Mouse (Mus musculus): ENCODE measurements around the gene Mcrip1. TPM values are rescaled to one million over a fixed set of nuclear protein-coding genes. Genes with fewer than 3 reads are reported as not detected.

Gene Mcrip1
- polyA plus RNA-seq, 1 experiment from 2014 or later, result 215 TPM

- ATAC-seq, result no peak
- Histone ChIP-seq H3K36me3 (ENCODE audit: insufficient read depth, low read length) (peaks cover 17% of the 10 kb centered on the region; the same call in 1 of the 2 replicates), H3K27ac (ENCODE audit: low read length) (peak overlapping the region; percentile 95; the same call in 1 of the 2 replicates), H3K4me1 (ENCODE audit: insufficient read depth, low read depth, low read length) (peaks cover 11% of the 10 kb centered on the region), H3K4me2 (replicated peaks; ENCODE audit: low read depth, low read length) (peak overlapping the region; percentile 79), H3K27me3 (replicated peaks; ENCODE audit: insufficient read depth, low read length) (no peaks in the 10 kb centered on the region), H3K4me3 (ENCODE audit: low read depth, low read length) (peak overlapping the region; percentile 87), H3K9me3 (ENCODE audit: low read length) (no peaks in the 10 kb centered on the region), H3K9ac (replicated peaks; ENCODE audit: low read depth) (peak overlapping the region; percentile 86; the same call in 1 of the 2 replicates)
- WGBS, result 46% methylated on average over 15 of the region's 15 CpGs
- TF ChIP-seq CTCF (IDR thresholded peaks at IDR 0.05) (peak; percentile 92), EP300 (IDR thresholded peaks at IDR 0.05) (no peak)
- DNase-seq (ENCODE audit: low spot score), result peak; percentile 69
Measured at GRCm38 (mm10) chr11:120579316-120580107, 30.0 kb upstream of the Mcrip1 start.

DNA sequence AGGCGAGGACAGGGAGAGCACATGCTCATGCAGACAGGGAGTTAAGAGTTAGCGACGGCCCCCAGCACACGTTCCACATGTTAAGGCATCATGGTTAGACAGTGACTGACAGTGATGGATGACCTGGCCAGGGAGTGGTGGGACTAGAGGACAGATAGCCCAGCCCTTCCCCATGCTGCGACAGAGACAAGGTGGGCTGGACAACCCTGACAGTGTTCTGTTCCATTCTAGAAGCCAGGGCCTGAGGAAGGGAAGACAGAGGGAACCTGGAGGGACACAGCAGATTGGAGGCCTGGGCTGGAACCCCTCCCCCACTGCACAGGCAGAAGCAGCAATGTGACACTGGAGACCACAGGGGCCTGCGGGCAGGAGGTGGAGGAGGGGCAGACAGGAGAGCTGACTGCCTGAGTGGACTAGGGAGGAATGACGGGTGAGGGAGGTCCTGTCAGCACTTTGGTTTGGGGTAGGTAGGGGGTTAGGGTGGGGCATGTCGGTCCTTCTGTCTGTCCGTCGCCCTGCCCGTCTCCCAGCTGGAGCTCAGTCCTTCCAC, 29.2 kb upstream of the Mcrip1 start:
- H3K4me3 ChIP-seq (ENCODE audit: low read depth, low read length), result no peak overlapping the region
- H3K4me1 ChIP-seq (ENCODE audit: insufficient read depth, low read depth, low read length), result peaks cover 15% of the 10 kb centered on the region
- H3K9me3 ChIP-seq (ENCODE audit: low read length), result no peaks in the 10 kb centered on the region
- no peak for TF ChIP-seq EP300 (IDR thresholded peaks at IDR 0.05)
- H3K4me2 ChIP-seq (replicated peaks; ENCODE audit: low read depth, low read length), result no peak overlapping the region
- DNase-seq (ENCODE audit: low spot score) (no peak), ATAC-seq (no peak)
- no peak overlapping the region for H3K27ac ChIP-seq (ENCODE audit: low read length)
- H3K9ac ChIP-seq (replicated peaks; ENCODE audit: low read depth), result no peak overlapping the region
- H3K36me3 ChIP-seq (ENCODE audit: insufficient read depth, low read length), result peaks cover 17% of the 10 kb centered on the region; the same call in 1 of the 2 replicates
- no peaks in the 10 kb centered on the region for H3K27me3 ChIP-seq (replicated peaks; ENCODE audit: insufficient read depth, low read length)
- 74% methylated on average over 11 of the region's 11 CpGs for WGBS

GRCm38 (mm10) chr11:120578024-120578693, 28.6 kb upstream of the Mcrip1 start:
- DNase-seq (ENCODE audit: low spot score) (no peak), ATAC-seq (no peak)
- Histone ChIP-seq H3K4me3 (ENCODE audit: low read depth, low read length) (no peak overlapping the region), H3K4me2 (replicated peaks; ENCODE audit: low read depth, low read length) (no peak overlapping the region), H3K36me3 (ENCODE audit: insufficient read depth, low read length) (peaks cover 17% of the 10 kb centered on the region; the same call in 1 of the 2 replicates), H3K27ac (ENCODE audit: low read length) (no peak overlapping the region), H3K4me1 (ENCODE audit: insufficient read depth, low read depth, low read length) (peaks cover 15% of the 10 kb centered on the region), H3K27me3 (replicated peaks; ENCODE audit: insufficient read depth, low read length) (no peaks in the 10 kb centered on the region), H3K9me3 (ENCODE audit: low read length) (no peaks in the 10 kb centered on the region), H3K9ac (replicated peaks; ENCODE audit: low read depth) (no peak overlapping the region)
- TF ChIP-seq EP300 (IDR thresholded peaks at IDR 0.05) (no peak), CTCF (IDR thresholded peaks at IDR 0.05) (no peak)
- WGBS, result 82% methylated on average over 10 of the region's 10 CpGs

DNA sequence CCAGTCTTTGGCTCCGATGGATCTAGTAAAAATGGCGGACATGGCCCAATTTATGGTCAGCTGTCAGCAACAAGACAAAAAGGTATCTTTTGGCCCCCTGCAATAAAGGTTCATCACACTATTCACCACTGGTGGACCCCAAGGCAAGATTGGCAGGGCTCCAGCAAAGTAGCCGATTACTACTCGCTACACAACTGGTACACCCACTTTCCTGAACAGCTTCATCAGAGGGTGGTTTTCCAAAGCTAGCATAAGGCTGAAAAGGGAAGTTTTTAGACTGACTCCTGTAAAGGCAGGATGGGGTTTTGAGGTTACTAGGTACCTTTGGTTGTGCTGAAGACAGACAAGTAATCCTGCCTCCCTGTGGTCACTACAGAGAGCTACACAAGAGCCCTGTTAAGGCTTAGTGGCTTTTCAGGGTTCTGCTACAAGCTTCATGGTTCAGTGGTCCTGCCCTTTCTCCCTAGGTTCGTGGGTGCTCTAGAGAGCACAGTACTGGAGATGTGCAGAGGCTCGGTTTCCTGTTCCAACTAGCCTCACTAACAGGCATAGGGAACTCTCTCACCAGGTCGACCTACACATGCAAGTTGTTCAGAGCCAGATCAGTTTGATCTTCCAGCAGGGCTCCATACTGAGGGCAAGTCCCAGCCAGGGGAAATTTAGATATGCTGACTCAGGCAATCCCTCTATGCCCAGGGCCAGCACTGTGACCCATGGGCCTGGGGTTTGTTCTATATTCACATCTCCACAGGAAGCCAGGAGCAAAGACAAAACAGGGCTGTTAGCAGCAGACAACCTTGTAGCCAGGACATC, 27.9 kb upstream of the Mcrip1 start:
- DNase-seq (ENCODE audit: low spot score), result peak; percentile 65
- Histone ChIP-seq H3K4me3 (ENCODE audit: low read depth, low read length) (no peak overlapping the region), H3K27ac (ENCODE audit: low read length) (no peak overlapping the region), H3K9me3 (ENCODE audit: low read length) (no peaks in the 10 kb centered on the region), H3K4me1 (ENCODE audit: insufficient read depth, low read depth, low read length) (peaks cover 15% of the 10 kb centered on the region), H3K4me2 (replicated peaks; ENCODE audit: low read depth, low read length) (no peak overlapping the region), H3K27me3 (replicated peaks; ENCODE audit: insufficient read depth, low read length) (no peaks in the 10 kb centered on the region), H3K36me3 (ENCODE audit: insufficient read depth, low read length) (peaks cover 17% of the 10 kb centered on the region; the same call in 1 of the 2 replicates), H3K9ac (replicated peaks; ENCODE audit: low read depth) (no peak overlapping the region)
- ATAC-seq, result no peak
- peak; percentile 68 for TF ChIP-seq CTCF (IDR thresholded peaks at IDR 0.05)
- TF ChIP-seq EP300 (IDR thresholded peaks at IDR 0.05), result no peak
- 80% methylated on average over 7 of the region's 7 CpGs for WGBS

GRCm38 (mm10) chr11:120576365-120576981, 26.9 kb upstream of the Mcrip1 start:
- Histone ChIP-seq H3K36me3 (ENCODE audit: insufficient read depth, low read length) (peaks cover 17% of the 10 kb centered on the region; the same call in 1 of the 2 replicates), H3K27me3 (replicated peaks; ENCODE audit: insufficient read depth, low read length) (no peaks in the 10 kb centered on the region), H3K9me3 (ENCODE audit: low read length) (no peaks in the 10 kb centered on the region), H3K4me2 (replicated peaks; ENCODE audit: low read depth, low read length) (no peak overlapping the region), H3K9ac (replicated peaks; ENCODE audit: low read depth) (no peak overlapping the region), H3K27ac (ENCODE audit: low read length) (no peak overlapping the region), H3K4me3 (ENCODE audit: low read depth, low read length) (no peak overlapping the region), H3K4me1 (ENCODE audit: insufficient read depth, low read depth, low read length) (peaks cover 12% of the 10 kb centered on the region)
- DNase-seq (ENCODE audit: low spot score) (no peak), ATAC-seq (no peak)
- TF ChIP-seq EP300 (IDR thresholded peaks at IDR 0.05), result no peak
- no peak for TF ChIP-seq CTCF (IDR thresholded peaks at IDR 0.05)
- WGBS, result 78% methylated on average over 3 of the region's 3 CpGs

Data from lung, postnatal 0 days (tissue).